Mouse (Mus musculus): ENCODE measurements around the gene Scnm1.

DNA sequence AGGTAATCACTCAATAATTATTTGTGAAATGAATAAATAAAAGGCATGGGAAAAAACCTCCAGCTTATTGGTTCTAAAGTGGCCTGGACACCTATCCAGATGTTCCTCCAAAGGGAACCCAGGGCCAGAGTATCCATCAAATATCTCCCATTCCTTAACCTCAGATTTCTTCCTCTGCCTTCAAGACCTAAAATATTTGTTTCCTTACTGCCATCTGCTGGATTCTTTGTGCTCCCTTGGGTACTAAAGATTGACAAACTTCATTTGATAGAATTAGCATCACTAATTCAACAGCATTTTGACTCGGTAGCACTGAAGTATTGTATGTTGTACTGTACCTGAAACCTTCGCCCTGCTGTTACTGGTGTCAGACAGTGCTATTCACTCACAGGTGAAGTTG, 25.9 kb downstream of the Scnm1 start:
- TF ChIP-seq CTCF (IDR thresholded peaks at IDR 0.05; ENCODE audit: low read depth) (peak; percentile 33; the same call in 1 of the 2 replicates), EP300 (IDR thresholded peaks at IDR 0.05; ENCODE audit: low read depth) (no peak)
